Mouse (Mus musculus): ENCODE measurements around the gene Rtkn. TPM values are rescaled to one million over a fixed set of nuclear protein-coding genes. Genes with fewer than 3 reads are reported as not detected.
"Not testable (repeated sequence)": the region's sequence is repeated elsewhere in the genome, so short reads cannot be mapped to it uniquely, and the experiment has no call there.

Gene Rtkn
- total and polyA plus RNA-seq, 3 experiments, result 9.5 to 100 (median 10.2) TPM

- no peak for DNase-seq
These were observed 2.8 kb downstream of the Rtkn start for GRCm38 (mm10) chr6:83138056-83138455.

- no peak for DNase-seq
These were observed 4.8 kb downstream of the Rtkn start for GRCm38 (mm10) chr6:83140044-83140443.

GRCm38 (mm10) chr6:83141636-83142035 is 6.4 kb downstream of the Rtkn start:
- no peak for DNase-seq

DNA sequence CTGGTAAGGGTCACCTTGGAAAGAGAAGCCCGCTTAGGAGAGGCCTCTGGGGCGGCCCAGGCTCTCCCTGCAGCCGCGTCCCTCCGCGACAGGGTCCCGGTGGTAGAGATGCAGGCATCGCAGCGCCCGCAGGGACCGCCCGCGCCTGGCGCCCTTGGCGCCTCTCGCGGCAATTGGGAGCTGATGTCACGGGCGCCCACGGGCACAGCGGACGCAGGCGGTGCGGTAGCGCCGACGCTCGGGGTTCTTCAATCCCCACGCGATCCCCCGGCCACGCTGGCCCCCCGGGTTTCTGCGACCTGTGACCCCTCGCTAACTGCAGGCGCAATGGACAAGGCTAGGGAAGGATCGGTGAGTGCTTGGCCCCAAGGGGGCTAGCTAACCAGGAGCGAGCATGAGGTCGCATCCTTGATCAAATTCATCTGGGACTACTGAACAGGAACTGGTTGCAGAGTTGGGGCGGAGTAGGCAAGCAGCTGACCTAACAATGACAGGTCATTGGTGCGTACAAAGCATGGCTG is 7.0 kb downstream of the Rtkn start:
- peak; percentile 45 for DNase-seq

DNA sequence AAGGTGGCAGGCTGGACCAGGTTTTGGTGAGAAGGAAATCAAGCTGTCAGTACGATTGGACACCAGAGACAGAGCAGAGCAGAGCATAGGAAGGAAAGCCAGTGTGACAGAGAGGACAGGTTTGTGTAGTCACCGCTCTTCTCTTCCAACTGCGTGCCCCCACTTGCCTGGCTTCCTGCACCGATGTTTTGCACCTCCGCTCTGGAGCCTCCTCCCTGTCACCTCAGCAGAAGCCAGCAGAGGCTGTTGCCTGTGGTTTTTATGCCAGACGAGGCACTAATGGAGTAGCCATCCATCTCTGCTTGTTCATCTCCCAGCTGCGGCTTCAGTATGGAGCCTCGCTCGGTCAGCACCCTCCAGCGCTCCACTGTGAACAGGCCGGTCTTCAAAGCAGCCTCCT is 7.6 kb downstream of the Rtkn start:
- DNase-seq, result no peak

GRCm38 (mm10) chr6:83145209-83145608 is 9.9 kb downstream of the Rtkn start:
- DNase-seq, result peak; percentile 45

GRCm38 (mm10) chr6:83145805-83146204 is 10.5 kb downstream of the Rtkn start:
- DNase-seq, result no peak

DNA sequence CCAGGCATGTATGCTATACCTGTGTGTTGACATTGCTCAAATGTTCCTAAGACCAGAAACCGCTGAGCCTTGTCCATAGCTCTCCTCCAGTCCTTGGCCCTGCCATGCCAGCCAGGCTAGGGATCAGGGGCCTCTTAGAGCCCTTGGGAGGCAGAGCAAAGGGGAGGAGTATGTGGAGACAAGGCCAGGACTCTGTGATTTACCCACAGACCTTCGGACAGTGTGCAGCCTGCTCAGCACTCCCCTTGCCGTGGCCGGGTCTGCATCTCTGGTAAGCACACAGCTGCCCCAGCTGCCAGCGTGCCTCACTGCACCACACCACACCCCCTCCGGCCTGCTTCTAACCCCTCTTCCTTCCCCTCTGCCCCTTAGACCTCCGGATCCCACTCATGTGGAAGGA is 12.0 kb downstream of the Rtkn start:
- peak; percentile 66 for DNase-seq

DNA sequence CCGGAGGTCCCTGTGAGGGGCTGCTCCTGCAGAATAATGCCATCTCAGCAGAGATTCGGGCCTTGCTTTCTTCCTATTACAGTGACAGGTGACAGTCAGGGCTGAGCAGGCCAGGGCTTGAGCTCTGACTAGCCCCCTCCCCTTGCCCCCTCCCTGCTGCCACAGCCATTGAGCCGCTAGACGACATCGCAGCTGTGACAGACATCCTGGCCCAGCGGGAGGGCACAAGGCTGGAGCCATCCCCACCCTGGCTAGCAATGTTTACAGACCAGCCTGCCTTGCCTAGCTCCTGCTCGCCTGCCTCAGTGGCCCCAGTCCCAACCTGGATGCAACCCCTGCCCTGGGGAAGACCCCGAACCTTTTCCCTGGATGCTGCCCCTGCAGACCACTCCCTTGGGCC is 16.5 kb downstream of the Rtkn start:
- DNase-seq, result no peak

GRCm38 (mm10) chr6:83153038-83153437 is 17.8 kb downstream of the Rtkn start:
- no peak for DNase-seq

GRCm38 (mm10) chr6:83153485-83153884 is 18.2 kb downstream of the Rtkn start:
- DNase-seq, result no peak

GRCm38 (mm10) chr6:83155552-83156238 is 20.4 kb downstream of the Rtkn start:
- DNase-seq, result no peak

GRCm38 (mm10) chr6:83156259-83156684 is 21.0 kb downstream of the Rtkn start, which contains the start of the genes Wdr54 and 1700003E16Rik:
Gene Wdr54, minus strand, starts transcription at chr6:83156397.
Gene 1700003E16Rik, plus strand, starts transcription at chr6:83156404.
- peak; percentile 78 for DNase-seq

GRCm38 (mm10) chr6:83159456-83159855 is 24.2 kb downstream of the Rtkn start:
- not testable (repeated sequence) for DNase-seq

DNA sequence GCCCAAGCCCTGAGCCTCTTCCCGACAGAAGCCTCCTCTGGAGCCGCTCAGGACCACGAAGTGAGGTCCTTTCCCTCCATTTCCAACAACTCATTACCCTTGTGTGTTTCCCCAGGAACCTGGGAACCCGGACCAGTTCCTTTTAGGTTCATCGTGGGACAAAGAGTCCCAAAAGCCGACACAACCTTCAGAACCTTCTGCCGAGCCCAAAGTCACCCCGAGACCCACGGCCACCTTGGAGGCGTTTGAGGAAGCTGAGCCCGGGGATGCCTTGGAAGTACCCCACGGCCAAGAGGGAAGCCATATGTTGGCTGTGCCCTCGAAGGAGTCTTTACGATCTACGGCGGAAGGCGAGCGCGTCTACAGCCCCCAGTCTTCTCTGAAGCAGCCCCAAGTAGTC is 26.2 kb downstream of the Rtkn start:
- DNase-seq, result no peak

- DNase-seq, result peak; percentile 80
These were observed 26.8 kb downstream of the Rtkn start for GRCm38 (mm10) chr6:83161921-83162641.

GRCm38 (mm10) chr6:83162701-83163100 is 27.4 kb downstream of the Rtkn start:
- DNase-seq, result peak; percentile 74

- no peak for DNase-seq
These were observed 29.9 kb downstream of the Rtkn start for GRCm38 (mm10) chr6:83165026-83165606.

- peak; percentile 95 for DNase-seq
These were observed 30.5 kb downstream of the Rtkn start, which contains the start of gene Dctn1 for GRCm38 (mm10) chr6:83165607-83166242. Gene Dctn1, plus strand, starts transcription at chr6:83165920.

- DNase-seq, result no peak
These were observed 31.0 kb downstream of the Rtkn start for GRCm38 (mm10) chr6:83166243-83166630.

- peak; percentile 78 for DNase-seq
These were observed 34.6 kb downstream of the Rtkn start for GRCm38 (mm10) chr6:83169872-83170271.

DNA sequence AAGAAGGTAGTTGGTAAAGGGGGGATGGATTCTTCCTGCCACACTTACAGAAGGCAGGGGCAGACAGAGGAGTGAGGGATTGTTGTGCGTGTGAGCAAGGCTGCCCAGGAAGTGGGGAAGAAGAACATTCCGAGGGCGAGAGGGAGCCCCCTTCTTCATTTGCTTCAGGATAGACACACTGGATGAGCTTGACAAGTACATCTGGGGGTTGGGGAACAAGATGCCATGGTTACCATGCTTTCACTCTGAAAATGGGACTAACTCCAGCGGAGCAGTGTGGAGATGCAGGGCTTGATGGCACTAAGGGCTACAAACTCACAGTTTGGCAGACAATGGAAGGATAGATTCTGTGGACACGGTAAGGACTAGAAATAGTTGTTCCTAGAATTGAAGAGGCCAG is 35.8 kb downstream of the Rtkn start:
- no peak for DNase-seq
